Mouse (Mus musculus) limb, embryonic 12.5 days (tissue): ENCODE results near the gene Tm6sf1. TPM values are rescaled to one million over a fixed set of nuclear protein-coding genes. Genes with fewer than 3 reads are reported as not detected.

Source experiments
- polyA plus RNA-seq: library from polyadenylated mRNA; unstranded; fragments of >200 nt; fragmentation: Nextera tagmentation; extraction: Ambion mirVana; gene quantifications from 2 replicates; pipeline ENCODE4 v1.2.1, GENCODE M21; 2016

Tm6sf1 gene
- polyA plus RNA-seq, 1 experiment from 2014 or later, result 16.1 TPM

Other genes starting within 250 kb of the Tm6sf1 start
- 42.5 and 46.7 TPM in 2 replicates for gene Homer2, start 151.5 kb upstream of the Tm6sf1 start, polyA plus RNA-seq
- gene Ramac, start 96.1 kb upstream of the Tm6sf1 start, polyA plus RNA-seq, result 113 and 114 TPM in 2 replicates
- gene 3110040N11Rik, start 69.5 kb upstream of the Tm6sf1 start, polyA plus RNA-seq, result 50.4 and 57.2 TPM in 2 replicates
- 76.7 and 83.8 TPM in 2 replicates for gene Btbd1, start 29.6 kb upstream of the Tm6sf1 start, polyA plus RNA-seq
- not detected in 2 replicates for gene Gm10160, start 3.2 kb upstream of the Tm6sf1 start, polyA plus RNA-seq
- gene Hdgfl3, start 75.5 kb downstream of the Tm6sf1 start, polyA plus RNA-seq, result 35.0 and 37.8 TPM in 2 replicates
- gene Bnc1, start 133.3 kb downstream of the Tm6sf1 start, polyA plus RNA-seq, result 4.2 and 4.4 TPM in 2 replicates